Mouse (Mus musculus): ENCODE data around the gene Serpinb9b.

DNA sequence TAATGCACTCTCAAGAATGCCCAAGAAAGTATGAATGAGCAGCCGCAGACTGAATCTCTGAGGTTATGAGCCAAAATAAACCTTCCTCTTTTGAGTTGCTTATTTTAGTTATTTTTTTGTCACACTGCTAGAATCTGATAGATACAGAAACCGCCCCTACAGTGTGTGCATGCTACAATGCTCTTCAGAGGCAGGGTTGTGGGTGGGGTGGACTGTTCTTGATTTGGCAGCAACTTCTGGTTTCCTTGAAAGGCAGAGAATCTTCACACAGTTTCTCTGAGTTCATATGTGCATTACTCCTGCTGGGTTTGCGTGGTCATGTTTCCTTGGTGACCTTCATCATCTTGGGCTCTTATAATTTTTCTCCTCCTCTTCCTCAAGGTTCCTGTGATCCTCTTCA, 40.9 kb downstream of the Serpinb9b start:
- TF ChIP-seq CTCF (IDR thresholded peaks at IDR 0.05; ENCODE audit: control insufficient read depth, insufficient read depth, insufficient read length) (no peak), MYOD1 (IDR thresholded peaks at IDR 0.05; ENCODE audit: control insufficient read depth, insufficient read length, low read depth) (no peak)

Data from C2C12 (cell line).